Comparison of ENCODE assay signal across 17 mouse cellular contexts in the genomic region with DNA sequence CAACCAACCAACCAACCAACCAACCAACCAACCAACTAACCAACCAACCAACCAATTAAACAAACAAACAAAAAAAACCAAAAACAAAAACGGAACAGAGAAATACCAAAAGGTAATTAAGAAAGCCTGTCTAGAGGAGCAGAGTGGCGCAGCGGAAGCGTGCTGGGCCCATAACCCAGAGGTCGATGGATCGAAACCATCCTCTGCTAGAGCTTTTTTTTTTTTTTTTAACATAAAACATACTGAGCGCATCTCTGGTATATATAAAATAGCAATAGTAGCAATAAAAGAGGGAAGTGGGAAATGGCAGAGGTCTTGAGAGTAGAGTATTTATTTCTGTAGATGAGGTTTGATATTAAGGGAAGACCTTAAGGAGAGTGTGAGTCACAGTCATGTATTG. TPM values are rescaled to one million over a fixed set of nuclear protein-coding genes. Genes with fewer than 3 reads are reported as not detected.
A peak's percentile ranks its signal among the peaks of the same experiment; 100 is the strongest.
DNase-seq lines count a peak whose midpoint lies in the region; ATAC-seq and TF ChIP-seq lines count a peak whose summit lies in the region.
"Had no signal": no experiment of that assay in that cellular context is flagged by ENCODE, and none has a peak within 500 bp of the region (broad histone marks: within the 10 kb centered on the region; RNA-seq: fewer than 3 reads in every experiment).

No protein-coding gene starts in this region.

- H3K36me3 ChIP-seq in erythroblast, embryonic 14.5 days (ENCODE audit: control insufficient read depth): no peaks in the 10 kb centered on the region
- H3K36me3 ChIP-seq in midbrain, postnatal 0 days (ENCODE audit: insufficient read depth, low read length): no peaks in the 10 kb centered on the region
- no peaks in the 10 kb centered on the region for H3K36me3 ChIP-seq in midbrain, embryonic 11.5 days (ENCODE audit: control insufficient read depth, insufficient read depth, low read length)
- H3K36me3 ChIP-seq in stomach, embryonic 16.5 days (ENCODE audit: control insufficient read depth, insufficient read depth, low read length): no peaks in the 10 kb centered on the region
- H3K36me3 ChIP-seq: limb, embryonic 13.5 days had no signal

- H3K9me3 ChIP-seq in erythroblast, embryonic 14.5 days (ENCODE audit: control insufficient read depth, low read length): no peaks in the 10 kb centered on the region
- no peaks in the 10 kb centered on the region for H3K9me3 ChIP-seq in midbrain, postnatal 0 days (ENCODE audit: low read length)
- H3K9me3 ChIP-seq in midbrain, embryonic 11.5 days (ENCODE audit: control insufficient read depth, low read length): no peaks in the 10 kb centered on the region
- H3K9me3 ChIP-seq in stomach, embryonic 16.5 days (replicated peaks; ENCODE audit: control insufficient read depth, low read length): no peaks in the 10 kb centered on the region
- H3K9me3 ChIP-seq: limb, embryonic 13.5 days had no signal

- H3K27ac ChIP-seq in midbrain, postnatal 0 days (ENCODE audit: low read depth, low read length): no peak overlapping the region
- H3K27ac ChIP-seq in midbrain, embryonic 11.5 days (ENCODE audit: low read depth, low read length): no peak overlapping the region
- no peak overlapping the region for H3K27ac ChIP-seq in stomach, embryonic 16.5 days (ENCODE audit: low read length)
- H3K27ac ChIP-seq: limb, embryonic 13.5 days; macrophage had no signal

- H3K4me1 ChIP-seq in erythroblast, embryonic 14.5 days (ENCODE audit: control insufficient read depth): peaks cover 65% of the 10 kb centered on the region
- H3K4me1 ChIP-seq in midbrain, postnatal 0 days (ENCODE audit: insufficient read depth, low read length): no peaks in the 10 kb centered on the region; the same call in 1 of the 2 replicates
- peaks cover 3% of the 10 kb centered on the region; the same call in 1 of the 2 replicates for H3K4me1 ChIP-seq in midbrain, embryonic 11.5 days (ENCODE audit: control insufficient read depth, insufficient read depth, low read length)
- no peaks in the 10 kb centered on the region; the same call in 1 of the 2 replicates for H3K4me1 ChIP-seq in stomach, embryonic 16.5 days (ENCODE audit: control insufficient read depth, insufficient read depth, low read length)

- peak overlapping the region; percentile 66 for H3K4me3 ChIP-seq in erythroblast, embryonic 14.5 days (replicated peaks)
- H3K4me3 ChIP-seq in midbrain, postnatal 0 days (ENCODE audit: low read depth, low read length): no peak overlapping the region
- H3K4me3 ChIP-seq in midbrain, embryonic 11.5 days (ENCODE audit: low read depth, low read length): no peak overlapping the region
- H3K4me3 ChIP-seq in stomach, embryonic 16.5 days (replicated peaks; ENCODE audit: low read length): no peak overlapping the region
- H3K4me3 ChIP-seq: limb, embryonic 13.5 days had no signal

- peaks cover 3% of the 10 kb centered on the region for H3K27me3 ChIP-seq in erythroblast, embryonic 14.5 days (ENCODE audit: control insufficient read depth)
- 0 out of 2 replicates have a peak, but pooled peaks cover 4% of the 10 kb centered on the region for H3K27me3 ChIP-seq in midbrain, postnatal 0 days (ENCODE audit: insufficient read depth, low read length)
- no peaks in the 10 kb centered on the region for H3K27me3 ChIP-seq in midbrain, embryonic 11.5 days (ENCODE audit: control insufficient read depth, insufficient read depth, low read length)
- no peaks in the 10 kb centered on the region for H3K27me3 ChIP-seq in stomach, embryonic 16.5 days (ENCODE audit: control insufficient read depth, insufficient read depth, low read length)

- 0 out of 2 replicates have a peak overlapping the region, but pooled peaks have one; percentile 4 for H3K4me2 ChIP-seq in midbrain, postnatal 0 days (ENCODE audit: low read depth, low read length, poor library complexity, severe bottlenecking)
- H3K4me2 ChIP-seq in midbrain, embryonic 11.5 days: no peak overlapping the region
- H3K4me2 ChIP-seq in stomach, embryonic 16.5 days (ENCODE audit: low read depth, low read length): no peak overlapping the region

- no peak overlapping the region for H3K9ac ChIP-seq in midbrain, postnatal 0 days (replicated peaks; ENCODE audit: low read length, poor library complexity, severe bottlenecking)
- H3K9ac ChIP-seq in midbrain, embryonic 11.5 days (ENCODE audit: low read length): no peak overlapping the region
- no peak overlapping the region for H3K9ac ChIP-seq in stomach, embryonic 16.5 days (ENCODE audit: low read length)
- H3K9ac ChIP-seq: limb, embryonic 13.5 days had no signal

- 11% methylated on average over 7 of the region's 7 CpGs for WGBS in midbrain, postnatal 0 days
- WGBS in midbrain, embryonic 11.5 days: 3% methylated on average over 7 of the region's 7 CpGs
- WGBS in stomach, embryonic 16.5 days: 19% methylated on average over 7 of the region's 7 CpGs

- ATAC-seq in erythroblast, adult 5-6 weeks (replicated peaks; ENCODE audit: low FRiP score, poor library complexity, severe bottlenecking): no peak
- ATAC-seq in midbrain, postnatal 0 days (ENCODE audit: low FRiP score): no peak
- no peak for ATAC-seq in midbrain, embryonic 11.5 days (ENCODE audit: low FRiP score)
- 0 out of 2 replicates have a peak, but pooled peaks have one; percentile 62 for ATAC-seq in stomach, embryonic 16.5 days (ENCODE audit: insufficient read depth, low FRiP score)
- ATAC-seq: inflammation-experienced regulatory T-cells, adult 6 months had no signal

- DNase-seq in midbrain, postnatal 0 days (ENCODE audit: low spot score): no peak
- no peak for DNase-seq in midbrain, embryonic 11.5 days (ENCODE audit: low spot score, missing footprints)
- peak; percentile 46 for DNase-seq in liver
- no peak for DNase-seq in urinary bladder, adult 2 months (ENCODE audit: low spot score)
- DNase-seq in gastrocnemius, adult 8-10 months (ENCODE audit: low spot score in 2 of 2): no peak
- DNase-seq: cerebellum, postnatal 14 days; kidney, postnatal 25 days; layer of hippocampus, postnatal 36 days had no signal

- TF ChIP-seq CTCF in midbrain, postnatal 0 days (IDR thresholded peaks at IDR 0.05): no peak

RNA-seq across cellular contexts. Expression of gene Btn2a2, which starts 11.3 kb away (rescaled TPM):
- polyA plus RNA-seq in erythroblast, embryonic 14.5 days (2012): not detected in 2 replicates
- total RNA-seq in erythroblast, adult 5-6 weeks (2015; ENCODE audit: low replicate concordance): not detected in 2 replicates
- total RNA-seq in erythroblast, adult 5-6 weeks (2017; ENCODE audit: low replicate concordance): not detected in 2 replicates
- 0.16 TPM in 1 of 2 replicates, not detected in the other for total RNA-seq in midbrain, postnatal 0 days (2014; rRNA removed)
- polyA plus RNA-seq in midbrain, postnatal 0 days (2015; fragmentation: Nextera tagmentation; extraction: Ambion mirVana): not detected in 2 replicates
- polyA plus RNA-seq in midbrain, embryonic 11.5 days (2014; fragmentation: Nextera tagmentation; extraction: Ambion mirVana): 0.28 and 0.34 TPM in 2 replicates
- 0.14 and 0.28 TPM in 2 replicates for polyA plus RNA-seq in stomach, embryonic 16.5 days (2015; fragmentation: Nextera tagmentation; extraction: Ambion mirVana)
- polyA plus RNA-seq in urinary bladder, adult 2 months (2012; rRNA removed): 0.04 TPM in 1 of 2 replicates, not detected in the other
- total RNA-seq in gastrocnemius, adult 8-10 months (2022): not detected
- total RNA-seq: granulocyte monocyte progenitor cell, adult 5-6 weeks; heart, postnatal 25 days had no signal
- polyA plus RNA-seq: inflammation-experienced regulatory T-cells, adult 6 months; macrophage; small intestine, adult 2 months had no signal

RNA-seq across cellular contexts. Expression of gene Hist1h4h, which starts 30.9 kb away (rescaled TPM):
- polyA plus RNA-seq in erythroblast, embryonic 14.5 days (2012): 10.1 and 19.7 TPM in 2 replicates
- 19.8 and 50.6 TPM in 2 replicates for total RNA-seq in erythroblast, adult 5-6 weeks (2015; ENCODE audit: low replicate concordance)
- 443 and 524 TPM in 2 replicates for total RNA-seq in erythroblast, adult 5-6 weeks (2017; ENCODE audit: low replicate concordance)
- 1,176 and 1,474 TPM in 2 replicates for total RNA-seq in midbrain, postnatal 0 days (2014; rRNA removed)
- polyA plus RNA-seq in midbrain, postnatal 0 days (2015; fragmentation: Nextera tagmentation; extraction: Ambion mirVana): 3.9 and 4.0 TPM in 2 replicates
- 3.3 and 3.6 TPM in 2 replicates for polyA plus RNA-seq in midbrain, embryonic 11.5 days (2014; fragmentation: Nextera tagmentation; extraction: Ambion mirVana)
- 5.7 and 6.3 TPM in 2 replicates for polyA plus RNA-seq in stomach, embryonic 16.5 days (2015; fragmentation: Nextera tagmentation; extraction: Ambion mirVana)
- polyA plus RNA-seq in urinary bladder, adult 2 months (2012; rRNA removed): 27.8 and 30.5 TPM in 2 replicates
- total RNA-seq in gastrocnemius, adult 8-10 months (2022): 100 to 1,000 TPM; 131 to 174 (median 160) TPM

RNA-seq across cellular contexts. Expression of gene Hist1h2af, which starts 33.8 kb away (rescaled TPM):
- polyA plus RNA-seq in erythroblast, embryonic 14.5 days (2012): 52.5 and 62.7 TPM in 2 replicates
- 20.7 and 32.7 TPM in 2 replicates for total RNA-seq in erythroblast, adult 5-6 weeks (2015; ENCODE audit: low replicate concordance)
- total RNA-seq in erythroblast, adult 5-6 weeks (2017; ENCODE audit: low replicate concordance): 925 and 1,298 TPM in 2 replicates
- total RNA-seq in midbrain, postnatal 0 days (2014; rRNA removed): 52.3 and 293 TPM in 2 replicates
- polyA plus RNA-seq in midbrain, postnatal 0 days (2015; fragmentation: Nextera tagmentation; extraction: Ambion mirVana): 0.54 and 1.5 TPM in 2 replicates
- polyA plus RNA-seq in midbrain, embryonic 11.5 days (2014; fragmentation: Nextera tagmentation; extraction: Ambion mirVana): 6.4 and 9.1 TPM in 2 replicates
- polyA plus RNA-seq in stomach, embryonic 16.5 days (2015; fragmentation: Nextera tagmentation; extraction: Ambion mirVana): 0.74 and 3.1 TPM in 2 replicates
- polyA plus RNA-seq in urinary bladder, adult 2 months (2012; rRNA removed): 1.3 and 5.2 TPM in 2 replicates
- 1 to 10 TPM in 1 of 4 experiments, not detected in 3; 1.5 TPM for total RNA-seq in gastrocnemius, adult 8-10 months (2022)
- polyA plus RNA-seq: inflammation-experienced regulatory T-cells, adult 6 months; macrophage had no signal

RNA-seq across cellular contexts. Expression of gene Btn1a1, which starts 34.2 kb away (rescaled TPM):
- 0.15 and 0.16 TPM in 2 replicates for polyA plus RNA-seq in erythroblast, embryonic 14.5 days (2012)
- total RNA-seq in erythroblast, adult 5-6 weeks (2015; ENCODE audit: low replicate concordance): 4.2 and 4.4 TPM in 2 replicates
- total RNA-seq in erythroblast, adult 5-6 weeks (2017; ENCODE audit: low replicate concordance): 6.5 and 15.5 TPM in 2 replicates
- total RNA-seq in midbrain, postnatal 0 days (2014; rRNA removed): 0.05 TPM in 1 of 2 replicates, not detected in the other
- 0.04 and 0.07 TPM in 2 replicates for polyA plus RNA-seq in midbrain, postnatal 0 days (2015; fragmentation: Nextera tagmentation; extraction: Ambion mirVana)
- not detected in 2 replicates for polyA plus RNA-seq in midbrain, embryonic 11.5 days (2014; fragmentation: Nextera tagmentation; extraction: Ambion mirVana)
- polyA plus RNA-seq in stomach, embryonic 16.5 days (2015; fragmentation: Nextera tagmentation; extraction: Ambion mirVana): 0.21 and 0.22 TPM in 2 replicates
- not detected in 2 replicates for polyA plus RNA-seq in urinary bladder, adult 2 months (2012; rRNA removed)
- not detected for total RNA-seq in gastrocnemius, adult 8-10 months (2022)
- total RNA-seq: granulocyte monocyte progenitor cell, adult 5-6 weeks; heart, postnatal 25 days; layer of hippocampus, postnatal 36 days had no signal
- polyA plus RNA-seq: inflammation-experienced regulatory T-cells, adult 6 months; macrophage had no signal

RNA-seq across cellular contexts. Expression of gene Hist1h3g, which starts 35.3 kb away (rescaled TPM):
- polyA plus RNA-seq in erythroblast, embryonic 14.5 days (2012): 8.8 and 11.7 TPM in 2 replicates
- total RNA-seq in erythroblast, adult 5-6 weeks (2015; ENCODE audit: low replicate concordance): 74.4 and 97.2 TPM in 2 replicates
- total RNA-seq in erythroblast, adult 5-6 weeks (2017; ENCODE audit: low replicate concordance): 54.5 and 131 TPM in 2 replicates
- total RNA-seq in midbrain, postnatal 0 days (2014; rRNA removed): 99.4 and 262 TPM in 2 replicates
- not detected in 2 replicates for polyA plus RNA-seq in midbrain, postnatal 0 days (2015; fragmentation: Nextera tagmentation; extraction: Ambion mirVana)
- polyA plus RNA-seq in midbrain, embryonic 11.5 days (2014; fragmentation: Nextera tagmentation; extraction: Ambion mirVana): 4.0 and 4.8 TPM in 2 replicates
- 4.7 and 6.1 TPM in 2 replicates for polyA plus RNA-seq in stomach, embryonic 16.5 days (2015; fragmentation: Nextera tagmentation; extraction: Ambion mirVana)
- polyA plus RNA-seq in urinary bladder, adult 2 months (2012; rRNA removed): 0.40 and 0.90 TPM in 2 replicates
- 1 to 10 TPM in 1 of 4 experiments, under 1 TPM in 1, not detected in 2; 0.75 to 2.2 TPM for total RNA-seq in gastrocnemius, adult 8-10 months (2022)
- polyA plus RNA-seq: macrophage had no signal
